Mouse (Mus musculus) 416B (cell line): ENCODE results near the gene Hist1h1c.
"Not testable (repeated sequence)": the region's sequence is repeated elsewhere in the genome, so short reads cannot be mapped to it uniquely, and the experiment has no call there.

Experiments used
- DNase-seq: peaks from one replicate; pipeline ENCODE4 v3.0.0; 2011; ENCODE audit warnings: low read depth

Hist1h1c gene

GRCm38 (mm10) chr13:23738677-23739068, at the start of gene Hist1h1c:
Hist1h1c (plus strand) TSS chr13:23738808.
- DNase-seq = peak; percentile 98

- no peak for DNase-seq
Observed at GRCm38 (mm10) chr13:23688956-23689355, 49.7 kb upstream of the Hist1h1c start.

GRCm38 (mm10) chr13:23689459-23689858, 49.1 kb upstream of the Hist1h1c start:
- no peak for DNase-seq

- no peak for DNase-seq
Observed at GRCm38 (mm10) chr13:23693856-23694440, 44.7 kb upstream of the Hist1h1c start.

GRCm38 (mm10) chr13:23694956-23695355, 43.7 kb upstream of the Hist1h1c start:
- no peak for DNase-seq

- DNase-seq = no peak
Observed at GRCm38 (mm10) chr13:23695514-23695913, 43.1 kb upstream of the Hist1h1c start, which contains the start of gene Hist1h1t. Hist1h1t (plus strand) TSS chr13:23695814.

GRCm38 (mm10) chr13:23696061-23696474, 42.5 kb upstream of the Hist1h1c start:
- DNase-seq = no peak

GRCm38 (mm10) chr13:23697491-23698299, 40.9 kb upstream of the Hist1h1c start:
- DNase-seq = peak; percentile 92

- DNase-seq = peak; percentile 100
Observed at GRCm38 (mm10) chr13:23698300-23698693, 40.3 kb upstream of the Hist1h1c start, which contains the start of gene Hist1h4c. Hist1h4c (minus strand) TSS chr13:23698454.

GRCm38 (mm10) chr13:23698996-23699395, 39.6 kb upstream of the Hist1h1c start:
- DNase-seq = no peak

GRCm38 (mm10) chr13:23699767-23700166, 38.8 kb upstream of the Hist1h1c start:
- DNase-seq = no peak

- DNase-seq = peak; percentile 92
Observed at GRCm38 (mm10) chr13:23700786-23701520, 37.7 kb upstream of the Hist1h1c start.

GRCm38 (mm10) chr13:23702220-23702619, 36.4 kb upstream of the Hist1h1c start:
- no peak for DNase-seq

GRCm38 (mm10) chr13:23702801-23703200, 35.8 kb upstream of the Hist1h1c start:
- not testable (repeated sequence) for DNase-seq

GRCm38 (mm10) chr13:23705751-23706356, 32.8 kb upstream of the Hist1h1c start:
- no peak for DNase-seq

- no peak for DNase-seq
Observed at GRCm38 (mm10) chr13:23706771-23707170, 31.8 kb upstream of the Hist1h1c start.

- DNase-seq = no peak
Observed at GRCm38 (mm10) chr13:23708041-23708440, 30.6 kb upstream of the Hist1h1c start.

GRCm38 (mm10) chr13:23708654-23709053, 30.0 kb upstream of the Hist1h1c start:
- no peak for DNase-seq

GRCm38 (mm10) chr13:23709714-23710373, 28.8 kb upstream of the Hist1h1c start:
- DNase-seq = no peak

GRCm38 (mm10) chr13:23710374-23711089, 28.1 kb upstream of the Hist1h1c start, which contains the start of gene Hfe:
Hfe (minus strand) TSS chr13:23710854.
- peak; percentile 63 for DNase-seq
